Mouse (Mus musculus) bone marrow macrophage, adult 2 months (primary cell): ENCODE results near the gene Arhgap23.

ENCODE experiments used
- CTCF ChIP-seq: IDR thresholded peaks from 2 replicates; pipeline ENCODE4 v1.5.1; 2012; ENCODE audit warnings: low read depth, mild to moderate bottlenecking, low read length, moderate library complexity
- POLR2A ChIP-seq: IDR thresholded peaks from 2 replicates; pipeline ENCODE4 v1.6.1; 2012; ENCODE audit warnings: mild to moderate bottlenecking, low read depth, low read length, borderline replicate concordance

DNA sequence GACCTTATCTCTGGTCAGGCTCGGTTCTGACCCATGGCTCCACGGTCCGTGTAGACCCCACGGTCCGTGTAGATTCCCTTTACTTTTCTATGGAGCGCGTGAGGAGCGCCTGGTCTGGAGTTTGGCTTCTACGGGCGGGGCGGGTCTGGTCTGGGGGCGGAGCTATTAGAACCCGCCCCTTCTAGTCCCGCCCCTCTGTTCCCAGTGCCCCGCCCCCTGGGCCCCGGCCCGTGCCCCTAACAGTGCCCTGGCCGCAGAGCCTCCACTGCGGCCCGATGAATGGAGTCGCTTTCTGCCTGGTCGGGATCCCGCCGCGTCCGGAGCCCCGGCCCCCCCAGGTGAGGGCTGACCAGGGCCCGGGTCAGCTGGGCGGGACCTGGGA is at the start of gene Arhgap23:
- TF ChIP-seq CTCF (no peak), POLR2A (0 out of 2 replicates have a peak, but pooled peaks have one; percentile 19)
